Mouse (Mus musculus): ENCODE measurements around the gene Castor1. TPM values are rescaled to one million over a fixed set of nuclear protein-coding genes. Genes with fewer than 3 reads are reported as not detected.

Castor1 gene
- total and polyA plus RNA-seq, 2 experiments from 2014 or later, result 4.9 to 9.7 TPM

DNA sequence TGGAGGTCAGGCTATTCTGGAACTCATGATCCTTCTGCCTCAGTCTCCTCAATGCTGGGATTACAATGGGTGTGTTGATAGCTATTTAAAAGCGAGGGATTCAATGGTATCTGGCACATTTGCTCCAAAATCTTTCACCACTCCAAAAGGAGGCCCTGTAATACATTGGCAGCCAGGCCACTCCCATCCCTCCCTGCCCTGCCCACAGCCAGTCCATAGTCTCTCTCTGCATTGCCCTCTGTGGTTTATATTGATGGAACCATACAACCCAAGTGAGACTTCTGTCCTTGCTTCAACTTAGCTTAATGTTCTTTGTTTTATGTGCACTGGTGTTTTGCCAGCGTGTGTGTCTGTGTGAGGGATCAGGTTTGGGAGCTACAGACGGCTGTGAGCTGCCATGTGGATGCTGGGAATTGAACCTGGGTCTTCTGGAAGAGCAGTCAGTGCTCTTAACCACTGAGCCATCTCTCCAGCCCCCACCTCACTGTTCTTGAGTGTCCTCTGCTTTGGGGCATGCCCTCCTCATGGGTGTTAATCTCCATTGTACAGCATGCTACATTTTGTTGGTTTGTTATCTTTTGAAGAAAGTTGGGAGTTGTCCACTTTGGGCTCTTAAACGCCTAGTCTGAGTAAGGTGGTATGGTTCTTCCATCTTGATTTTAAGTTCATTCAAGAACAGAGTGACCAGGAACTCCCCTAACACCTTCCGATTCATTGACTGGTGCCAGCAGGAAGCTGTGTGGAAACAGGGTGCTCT, 8.7 kb downstream of the Castor1 start:
- Histone ChIP-seq H3K27me3 (ENCODE audit: insufficient read depth, low read length) (no peaks in the 10 kb centered on the region), H3K4me2 (ENCODE audit: low read depth, low read length, poor library complexity, severe bottlenecking) (no peak overlapping the region), H3K4me1 (ENCODE audit: insufficient read depth, low read length) (no peaks in the 10 kb centered on the region), H3K4me3 (ENCODE audit: low read depth, low read length) (no peak overlapping the region), H3K9me3 (ENCODE audit: low read length) (no peaks in the 10 kb centered on the region), H3K36me3 (ENCODE audit: insufficient read depth, low read length) (no peaks in the 10 kb centered on the region), H3K27ac (ENCODE audit: low read depth, low read length) (no peak overlapping the region), H3K9ac (replicated peaks; ENCODE audit: low read length, poor library complexity, severe bottlenecking) (no peak overlapping the region)
- ATAC-seq (ENCODE audit: low FRiP score), result no peak
- 79% methylated on average over 5 of the region's 5 CpGs for WGBS
- DNase-seq (ENCODE audit: low spot score), result no peak
- TF ChIP-seq CTCF (IDR thresholded peaks at IDR 0.05), result no peak

DNA sequence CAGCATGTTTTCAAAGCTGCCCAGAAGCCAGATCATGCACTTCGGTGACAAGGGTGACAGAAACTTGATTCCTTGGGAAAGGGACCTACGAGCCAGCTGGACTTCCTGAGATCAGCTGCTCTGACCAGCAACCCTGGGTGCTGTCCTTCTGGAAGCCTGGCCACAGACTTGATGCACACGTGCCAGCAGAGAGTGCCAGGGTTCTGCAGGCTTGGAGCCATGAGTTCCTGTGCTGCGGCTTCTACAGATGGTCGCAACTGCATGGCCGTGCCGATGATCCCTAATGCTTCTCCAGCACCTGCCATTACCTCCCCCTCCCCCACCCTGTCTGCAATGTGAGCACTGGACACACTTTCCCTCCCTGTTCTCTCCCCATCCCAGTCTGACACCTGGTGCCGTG, 10.4 kb downstream of the Castor1 start:
- H3K9ac ChIP-seq (replicated peaks; ENCODE audit: low read length, poor library complexity, severe bottlenecking), result no peak overlapping the region
- no peak overlapping the region for H3K4me3 ChIP-seq (ENCODE audit: low read depth, low read length)
- H3K27me3 ChIP-seq (ENCODE audit: insufficient read depth, low read length), result no peaks in the 10 kb centered on the region
- no peaks in the 10 kb centered on the region for H3K4me1 ChIP-seq (ENCODE audit: insufficient read depth, low read length)
- H3K36me3 ChIP-seq (ENCODE audit: insufficient read depth, low read length), result no peaks in the 10 kb centered on the region
- TF ChIP-seq CTCF (IDR thresholded peaks at IDR 0.05), result no peak
- 51% methylated on average over 8 of the region's 8 CpGs for WGBS
- no peak overlapping the region for H3K4me2 ChIP-seq (ENCODE audit: low read depth, low read length, poor library complexity, severe bottlenecking)
- H3K9me3 ChIP-seq (ENCODE audit: low read length), result no peaks in the 10 kb centered on the region
- ATAC-seq (ENCODE audit: low FRiP score), result 0 out of 2 replicates have a peak, but pooled peaks have one; percentile 56
- no peak overlapping the region for H3K27ac ChIP-seq (ENCODE audit: low read depth, low read length)
- peak; percentile 86 for DNase-seq (ENCODE audit: low spot score)

DNA sequence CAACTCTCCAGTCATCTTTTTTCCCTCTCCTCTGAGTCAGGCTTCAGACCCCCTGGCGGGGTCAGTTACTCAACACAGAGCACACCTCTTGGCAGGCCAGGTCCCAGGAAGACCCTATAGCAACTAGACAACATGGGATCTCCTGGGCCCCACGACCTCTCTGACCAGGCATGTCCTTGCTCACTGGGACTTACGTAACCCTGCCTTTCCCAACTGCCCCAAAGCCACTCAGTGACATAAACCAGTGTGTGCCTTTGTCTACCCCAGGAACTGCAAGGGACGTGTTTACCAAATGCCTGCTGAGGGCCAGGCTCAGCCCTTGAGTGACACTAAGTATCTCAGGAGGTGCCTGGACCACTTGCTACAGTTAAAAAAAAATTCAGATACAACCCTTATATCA, 11.8 kb downstream of the Castor1 start:
- Histone ChIP-seq H3K4me2 (ENCODE audit: low read depth, low read length, poor library complexity, severe bottlenecking) (no peak overlapping the region), H3K36me3 (ENCODE audit: insufficient read depth, low read length) (no peaks in the 10 kb centered on the region), H3K4me3 (ENCODE audit: low read depth, low read length) (no peak overlapping the region), H3K27me3 (ENCODE audit: insufficient read depth, low read length) (no peaks in the 10 kb centered on the region), H3K9ac (replicated peaks; ENCODE audit: low read length, poor library complexity, severe bottlenecking) (no peak overlapping the region), H3K9me3 (ENCODE audit: low read length) (no peaks in the 10 kb centered on the region), H3K27ac (ENCODE audit: low read depth, low read length) (no peak overlapping the region), H3K4me1 (ENCODE audit: insufficient read depth, low read length) (no peaks in the 10 kb centered on the region)
- WGBS, result 57% methylated on average over 4 of the region's 4 CpGs
- ATAC-seq (ENCODE audit: low FRiP score) (no peak), DNase-seq (ENCODE audit: low spot score) (no peak)
- TF ChIP-seq CTCF (IDR thresholded peaks at IDR 0.05), result no peak

DNA sequence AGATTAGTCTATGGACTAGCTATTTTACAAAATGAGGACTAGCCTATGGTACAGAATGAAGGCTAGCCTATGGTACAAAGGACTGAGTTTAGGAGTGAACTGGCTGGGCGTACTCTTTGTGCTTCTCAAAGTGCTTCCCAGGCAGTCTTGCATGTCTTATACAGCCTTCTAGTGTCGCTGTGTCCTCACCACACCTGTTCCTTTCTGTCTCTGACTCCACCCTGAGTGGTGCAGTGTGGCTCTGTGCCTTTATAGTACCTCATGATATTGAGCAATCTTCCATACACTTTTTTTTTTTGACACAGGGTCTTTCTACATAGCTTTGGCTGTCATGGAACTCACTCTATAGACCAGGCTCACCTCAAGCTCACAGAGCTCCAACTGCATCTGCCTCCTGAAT, 13.4 kb downstream of the Castor1 start:
- Histone ChIP-seq H3K4me2 (ENCODE audit: low read depth, low read length, poor library complexity, severe bottlenecking) (no peak overlapping the region), H3K4me1 (ENCODE audit: insufficient read depth, low read length) (no peaks in the 10 kb centered on the region), H3K9ac (replicated peaks; ENCODE audit: low read length, poor library complexity, severe bottlenecking) (no peak overlapping the region), H3K27me3 (ENCODE audit: insufficient read depth, low read length) (no peaks in the 10 kb centered on the region), H3K36me3 (ENCODE audit: insufficient read depth, low read length) (no peaks in the 10 kb centered on the region), H3K4me3 (ENCODE audit: low read depth, low read length) (no peak overlapping the region), H3K9me3 (ENCODE audit: low read length) (no peaks in the 10 kb centered on the region), H3K27ac (ENCODE audit: low read depth, low read length) (no peak overlapping the region)
- no peak for DNase-seq (ENCODE audit: low spot score)
- ATAC-seq (ENCODE audit: low FRiP score), result no peak
- WGBS, result 88% methylated on average over 2 of the region's 2 CpGs
- no peak for TF ChIP-seq CTCF (IDR thresholded peaks at IDR 0.05)

DNA sequence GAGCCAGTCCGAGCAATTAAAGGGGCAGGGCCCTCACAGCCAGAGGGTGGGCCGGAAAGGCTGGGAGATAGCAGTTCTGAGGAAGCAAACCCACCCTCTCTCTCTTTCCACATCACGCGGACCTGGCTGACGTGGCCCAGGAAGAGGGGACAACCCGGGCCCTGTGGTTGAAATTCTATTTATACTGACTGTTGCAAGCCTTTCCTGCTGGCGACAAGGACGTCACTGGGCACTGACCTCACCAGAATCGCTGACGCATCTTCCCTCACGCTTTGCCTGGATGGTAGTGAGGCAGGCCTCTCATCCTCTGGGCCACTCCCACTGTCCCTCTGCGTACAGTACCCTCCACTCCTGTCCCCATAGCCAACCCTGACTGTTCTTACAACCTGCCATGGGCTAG, 14.6 kb downstream of the Castor1 start:
- no peak for ATAC-seq (ENCODE audit: low FRiP score)
- Histone ChIP-seq H3K4me2 (ENCODE audit: low read depth, low read length, poor library complexity, severe bottlenecking) (no peak overlapping the region), H3K9me3 (ENCODE audit: low read length) (no peaks in the 10 kb centered on the region), H3K9ac (replicated peaks; ENCODE audit: low read length, poor library complexity, severe bottlenecking) (no peak overlapping the region), H3K27me3 (ENCODE audit: insufficient read depth, low read length) (no peaks in the 10 kb centered on the region), H3K4me1 (ENCODE audit: insufficient read depth, low read length) (no peaks in the 10 kb centered on the region), H3K27ac (ENCODE audit: low read depth, low read length) (no peak overlapping the region), H3K36me3 (ENCODE audit: insufficient read depth, low read length) (no peaks in the 10 kb centered on the region), H3K4me3 (ENCODE audit: low read depth, low read length) (no peak overlapping the region)
- 75% methylated on average over 12 of the region's 12 CpGs for WGBS
- DNase-seq (ENCODE audit: low spot score), result no peak
- no peak for TF ChIP-seq CTCF (IDR thresholded peaks at IDR 0.05)

DNA sequence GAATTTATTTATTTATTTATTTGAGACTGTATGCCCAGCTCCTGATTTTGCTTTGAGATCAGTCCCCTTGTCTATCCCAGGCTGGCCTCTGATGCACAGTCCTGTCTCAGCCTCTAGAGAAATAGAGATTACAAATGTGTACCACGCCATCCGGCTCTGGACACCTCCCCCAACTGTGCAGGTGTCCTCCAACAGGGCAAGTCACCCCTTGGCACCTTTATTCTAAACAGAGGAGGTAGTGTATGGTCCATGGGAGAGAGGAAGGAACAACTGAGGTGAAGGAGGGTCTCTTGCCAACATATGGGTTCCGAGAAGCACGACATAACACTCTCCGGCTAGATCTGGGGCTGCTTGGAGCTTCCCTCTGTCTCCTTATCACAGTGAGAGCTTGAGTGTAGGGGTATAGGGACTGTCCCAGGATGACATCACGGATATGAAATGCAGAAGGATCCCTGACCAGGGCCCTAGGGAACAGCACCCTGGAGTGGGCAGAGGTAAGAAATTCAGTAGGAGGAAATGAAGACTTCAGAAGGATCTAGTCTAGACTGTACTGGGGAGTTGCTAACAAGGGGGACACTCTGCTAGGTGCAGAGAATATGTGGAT, 17.1 kb downstream of the Castor1 start:
- no peak for TF ChIP-seq CTCF (IDR thresholded peaks at IDR 0.05)
- no peak for ATAC-seq (ENCODE audit: low FRiP score)
- H3K27me3 ChIP-seq (ENCODE audit: insufficient read depth, low read length), result no peaks in the 10 kb centered on the region
- WGBS, result 88% methylated on average over 6 of the region's 6 CpGs
- H3K9me3 ChIP-seq (ENCODE audit: low read length), result no peaks in the 10 kb centered on the region
- no peak overlapping the region for H3K9ac ChIP-seq (replicated peaks; ENCODE audit: low read length, poor library complexity, severe bottlenecking)
- no peak for DNase-seq (ENCODE audit: low spot score)
- no peaks in the 10 kb centered on the region for H3K4me1 ChIP-seq (ENCODE audit: insufficient read depth, low read length)
- H3K4me2 ChIP-seq (ENCODE audit: low read depth, low read length, poor library complexity, severe bottlenecking), result no peak overlapping the region
- H3K27ac ChIP-seq (ENCODE audit: low read depth, low read length), result no peak overlapping the region
- H3K36me3 ChIP-seq (ENCODE audit: insufficient read depth, low read length), result no peaks in the 10 kb centered on the region
- H3K4me3 ChIP-seq (ENCODE audit: low read depth, low read length), result no peak overlapping the region

Measured in midbrain, postnatal 0 days (tissue).